Mouse (Mus musculus): ENCODE data around the gene 1700019D03Rik.

GRCm38 (mm10) chr1:52939021-52939420 is 81.0 kb downstream of the 1700019D03Rik start:
- no peak for TF ChIP-seq POLR2A (IDR thresholded peaks at IDR 0.05; ENCODE audit: borderline replicate concordance, extremely low read depth, low read depth, low read length)
- no peak for TF ChIP-seq CTCF (IDR thresholded peaks at IDR 0.05; ENCODE audit: insufficient read depth, low read length)

All from lung, adult 2 months (tissue).